Mouse (Mus musculus) kidney, adult 2 months (tissue): ENCODE measurements around the gene Pigk.

Experiments
- CTCF ChIP-seq: fragments of 200-500 bp; conservative IDR thresholded peaks from 2 replicates; pipeline ENCODE4 v1.5.1; 2011; ENCODE audit warnings: low read depth, mild to moderate bottlenecking, control low read depth, low read length, moderate library complexity, mixed read lengths; ENCODE audit not compliant: insufficient read depth, insufficient read length
- POLR2A ChIP-seq: fragments of 200-500 bp; IDR thresholded peaks from one replicate; pipeline ENCODE4 v1.6.1; 2011; ENCODE audit warnings: low read depth, low read length, control low read depth

DNA sequence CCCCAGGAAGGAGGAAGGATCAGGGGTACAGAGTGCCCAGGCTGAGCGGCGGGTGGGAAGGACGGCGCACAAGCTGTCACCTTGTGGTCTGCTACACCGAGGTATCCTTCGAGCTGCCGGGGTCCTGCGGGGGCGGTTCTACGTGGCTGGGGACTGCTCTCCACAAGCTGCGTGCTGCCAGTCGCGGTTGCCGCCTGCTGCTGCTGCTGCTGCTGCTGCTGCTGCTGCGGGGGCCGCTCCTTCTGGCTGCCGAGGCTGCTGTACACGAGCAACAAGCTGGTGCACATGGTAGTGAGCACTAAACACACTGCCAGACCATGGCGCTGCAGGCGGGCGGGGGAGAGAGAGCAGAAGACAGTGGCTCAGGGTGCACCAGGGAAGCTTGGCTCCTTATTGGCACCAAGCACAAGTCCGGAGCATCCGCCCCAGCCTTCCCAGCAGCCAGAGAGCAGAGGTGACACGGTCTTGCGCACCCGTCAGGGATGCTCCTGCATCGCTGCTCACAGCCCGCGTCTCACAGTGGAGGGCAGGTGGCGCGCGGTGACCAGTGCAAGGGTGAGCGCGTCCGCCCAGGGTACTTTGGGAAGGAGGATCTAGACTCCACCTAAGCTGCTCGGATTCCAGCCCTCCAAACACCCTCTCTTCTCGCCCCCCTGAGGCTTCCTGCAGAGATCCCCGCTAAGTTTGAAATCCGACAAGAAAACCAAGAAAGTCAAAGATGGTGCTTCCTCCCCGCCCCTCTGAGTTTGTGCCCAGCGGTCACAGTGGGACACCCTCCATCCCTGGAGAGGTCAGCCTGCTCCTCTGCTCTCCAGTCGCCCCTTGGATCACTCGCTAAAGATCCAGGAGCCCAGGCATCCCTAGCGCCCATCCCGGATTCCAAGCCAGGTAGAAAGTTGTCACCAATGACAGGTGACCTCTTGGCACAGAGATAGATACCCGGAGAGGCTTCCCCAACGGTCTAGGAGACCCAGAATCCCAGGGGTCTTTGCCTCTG, 267.4 kb downstream of the Pigk start:
- no peak for TF ChIP-seq CTCF
- no peak for TF ChIP-seq POLR2A
